Mouse (Mus musculus) left cerebral cortex, postnatal 36 days (tissue): Measurements from ENCODE around the gene Dpysl5. TPM values are rescaled to one million over a fixed set of nuclear protein-coding genes. Genes with fewer than 3 reads are reported as not detected.
"Not testable (repeated sequence)": the region's sequence is repeated elsewhere in the genome, so short reads cannot be mapped to it uniquely, and the experiment has no call there.

Source experiments
- DNase-seq, 2 experiments: peaks; one replicate each; pipeline ENCODE4 v3.0.0; 2021 to 2022; ENCODE audit warnings: low spot score in 2 of 2, mixed read lengths in 1 of 2
- intact Hi-C: fragments of 180-260 bp; cut with DNase I; formaldehyde crosslinking; loops from one replicate; pipeline ENCODE4 v1.15.1; 2025
- total RNA-seq, 2 experiments: library from RNA; stranded (reverse); gene quantifications; 2 replicates each; pipeline ENCODE4 v1.2.3; 2021

Gene Dpysl5
- total RNA-seq, 2 experiments from 2014 or later, result 21.6 to 30.1 TPM

- intact Hi-C loops, DNase-seq: not testable (repeated sequence)
These were observed 10.0 kb upstream of the Dpysl5 start for GRCm38 (mm10) chr5:30701373-30701772.

- intact Hi-C loops, result no loop called here
- no peak for DNase-seq
These were observed 9.5 kb upstream of the Dpysl5 start for GRCm38 (mm10) chr5:30701866-30702265.

- DNase-seq, result peak; percentile 58 to 75
- intact Hi-C loops, result loop anchor here (1.0 to 10.0 kb wide), 3 partner anchors 65 to 205 kb away; partner anchors contain the start of gene Emilin1
These were observed 1.5 kb upstream of the Dpysl5 start for GRCm38 (mm10) chr5:30709744-30710383.

- DNase-seq, result peak; percentile 69 to 75
- intact Hi-C loops, result loop anchor here (5.0 to 10.0 kb wide), 2 partner anchors 87 to 204 kb away; partner anchors contain the start of gene Emilin1
These were observed 878 bp upstream of the Dpysl5 start for GRCm38 (mm10) chr5:30710486-30710885.

- DNase-seq, result peak in 1 of 2 experiments; percentile 21
- intact Hi-C loops, result loop anchor here (5.0 to 10.0 kb wide), 2 partner anchors 85 to 203 kb away; partner anchors contain the start of gene Emilin1
These were observed 632 bp downstream of the Dpysl5 start for GRCm38 (mm10) chr5:30712002-30712390.

- peak; percentile 17 to 23 for DNase-seq
- intact Hi-C loops, result loop anchor here (5.0 to 10.0 kb wide), 2 partner anchors 85 to 202 kb away; partner anchors contain the start of gene Emilin1
These were observed 1.3 kb downstream of the Dpysl5 start for GRCm38 (mm10) chr5:30712441-30713298.

GRCm38 (mm10) chr5:30713299-30713675 is 1.9 kb downstream of the Dpysl5 start:
- peak in 1 of 2 experiments; percentile 16 for DNase-seq
- intact Hi-C loops, result loop anchor here (5.0 to 10.0 kb wide), 2 partner anchors 84 to 202 kb away; partner anchors contain the start of gene Emilin1

GRCm38 (mm10) chr5:30713691-30714090 is 2.3 kb downstream of the Dpysl5 start:
- intact Hi-C loops, result loop anchor here (5.0 to 10.0 kb wide), 2 partner anchors 84 to 201 kb away; partner anchors contain the start of gene Emilin1

GRCm38 (mm10) chr5:30716311-30716710 is 4.9 kb downstream of the Dpysl5 start:
- intact Hi-C loops, result loop anchor here (10.0 kb wide), 1 partner anchor 198 kb away; the partner anchor contains the start of gene Emilin1
- DNase-seq, result no peak

More at GRCm38 (mm10) chr5:30713691-30714090, 2.3 kb downstream of the Dpysl5 start:
- no peak for DNase-seq

GRCm38 (mm10) chr5:30717506-30717905 is 6.1 kb downstream of the Dpysl5 start:
- intact Hi-C loops, result loop anchor here (10.0 kb wide), 1 partner anchor 197 kb away; the partner anchor contains the start of gene Emilin1
- no peak for DNase-seq

- peak; percentile 11 to 24 for DNase-seq
- intact Hi-C loops, result loop anchor here (10.0 kb wide), 1 partner anchor 197 kb away; the partner anchor contains the start of gene Emilin1
These were observed 6.8 kb downstream of the Dpysl5 start for GRCm38 (mm10) chr5:30717991-30718703.

- intact Hi-C loops, result no loop called here
- DNase-seq, result no peak
These were observed 10.6 kb downstream of the Dpysl5 start for GRCm38 (mm10) chr5:30721935-30722334.

- intact Hi-C loops, result no loop called here
- DNase-seq, result no peak
These were observed 14.9 kb downstream of the Dpysl5 start for GRCm38 (mm10) chr5:30726151-30726693.

GRCm38 (mm10) chr5:30732511-30732910 is 21.1 kb downstream of the Dpysl5 start:
- intact Hi-C loops, result no loop called here
- no peak for DNase-seq

- no peak for DNase-seq
- intact Hi-C loops, result no loop called here
These were observed 23.3 kb downstream of the Dpysl5 start for GRCm38 (mm10) chr5:30734666-30735065.

GRCm38 (mm10) chr5:30738127-30738828 is 26.9 kb downstream of the Dpysl5 start:
- DNase-seq, result peak in 1 of 2 experiments; percentile 18

GRCm38 (mm10) chr5:30739595-30739994 is 28.2 kb downstream of the Dpysl5 start:
- peak; percentile 17 to 26 for DNase-seq
- intact Hi-C loops, result no loop called here

More at GRCm38 (mm10) chr5:30738127-30738828, 26.9 kb downstream of the Dpysl5 start:
- intact Hi-C loops, result no loop called here

GRCm38 (mm10) chr5:30749582-30750311 is 38.4 kb downstream of the Dpysl5 start:
- no peak for DNase-seq
- intact Hi-C loops, result no loop called here
